Mouse (Mus musculus): ENCODE data around the gene Nags. TPM values are rescaled to one million over a fixed set of nuclear protein-coding genes. Genes with fewer than 3 reads are reported as not detected.

Nags gene
- polyA plus RNA-seq, 1 experiment: not detected

GRCm38 (mm10) chr11:102111576-102111975 is 33.7 kb upstream of the Nags start:
- H3K27ac ChIP-seq (ENCODE audit: control insufficient read depth, insufficient read depth, low read depth, low read length, poor library complexity): no peak overlapping the region
- no peaks in the 10 kb centered on the region for H3K4me1 ChIP-seq (ENCODE audit: control insufficient read depth, insufficient read depth, low read length)
- 69% methylated on average over 5 of the region's 5 CpGs for whole genome bisulfite sequencing
- H3K4me3 ChIP-seq (replicated peaks; ENCODE audit: control insufficient read depth, low read depth, low read length): no peak overlapping the region
- no peak for TF ChIP-seq POLR2A (IDR thresholded peaks at IDR 0.05; ENCODE audit: borderline replicate concordance, control insufficient read depth, low read depth, low read length)

- no peaks in the 10 kb centered on the region; the same call in 1 of the 2 replicates for H3K4me1 ChIP-seq (ENCODE audit: control insufficient read depth, insufficient read depth, low read length)
- TF ChIP-seq CTCF (IDR thresholded peaks at IDR 0.05; ENCODE audit: control insufficient read depth, insufficient read depth, low read length) (no peak), POLR2A (IDR thresholded peaks at IDR 0.05; ENCODE audit: borderline replicate concordance, control insufficient read depth, low read depth, low read length) (no peak)
- WGBS: 54% methylated on average over 8 of the region's 8 CpGs
- no peak overlapping the region for H3K4me3 ChIP-seq (replicated peaks; ENCODE audit: control insufficient read depth, low read depth, low read length)
- no peak overlapping the region for H3K27ac ChIP-seq (ENCODE audit: control insufficient read depth, insufficient read depth, low read depth, low read length, poor library complexity)
Observed at GRCm38 (mm10) chr11:102116241-102116640, 29.1 kb upstream of the Nags start.

- H3K4me3 ChIP-seq (replicated peaks; ENCODE audit: control insufficient read depth, low read depth, low read length): no peak overlapping the region
- 74% methylated on average over 6 of the region's 6 CpGs for WGBS
- TF ChIP-seq POLR2A (IDR thresholded peaks at IDR 0.05; ENCODE audit: borderline replicate concordance, control insufficient read depth, low read depth, low read length): no peak
- TF ChIP-seq CTCF (IDR thresholded peaks at IDR 0.05; ENCODE audit: control insufficient read depth, insufficient read depth, low read length): no peak
- no peak overlapping the region for H3K27ac ChIP-seq (ENCODE audit: control insufficient read depth, insufficient read depth, low read depth, low read length, poor library complexity)
- no peaks in the 10 kb centered on the region; the same call in 1 of the 2 replicates for H3K4me1 ChIP-seq (ENCODE audit: control insufficient read depth, insufficient read depth, low read length)
Observed at GRCm38 (mm10) chr11:102117386-102117785, 27.9 kb upstream of the Nags start.

GRCm38 (mm10) chr11:102134516-102134915 is 10.8 kb upstream of the Nags start:
- 45% methylated on average over 4 of the region's 4 CpGs for WGBS
- H3K4me1 ChIP-seq (ENCODE audit: control insufficient read depth, insufficient read depth, low read length): no peaks in the 10 kb centered on the region
- H3K4me3 ChIP-seq (replicated peaks; ENCODE audit: control insufficient read depth, low read depth, low read length): no peak overlapping the region
- H3K27ac ChIP-seq (ENCODE audit: control insufficient read depth, insufficient read depth, low read depth, low read length, poor library complexity): no peak overlapping the region
- no peak for TF ChIP-seq CTCF (IDR thresholded peaks at IDR 0.05; ENCODE audit: control insufficient read depth, insufficient read depth, low read length)
- TF ChIP-seq POLR2A (IDR thresholded peaks at IDR 0.05; ENCODE audit: borderline replicate concordance, control insufficient read depth, low read depth, low read length): no peak

- no peak overlapping the region for H3K27ac ChIP-seq (ENCODE audit: control insufficient read depth, insufficient read depth, low read depth, low read length, poor library complexity)
- H3K4me3 ChIP-seq (replicated peaks; ENCODE audit: control insufficient read depth, low read depth, low read length): no peak overlapping the region
- WGBS: 18% methylated on average over 13 of the region's 13 CpGs
- TF ChIP-seq CTCF (IDR thresholded peaks at IDR 0.05; ENCODE audit: control insufficient read depth, insufficient read depth, low read length): no peak
- no peak for TF ChIP-seq POLR2A (IDR thresholded peaks at IDR 0.05; ENCODE audit: borderline replicate concordance, control insufficient read depth, low read depth, low read length)
- H3K4me1 ChIP-seq (ENCODE audit: control insufficient read depth, insufficient read depth, low read length): no peaks in the 10 kb centered on the region
Observed at GRCm38 (mm10) chr11:102137625-102138446, 7.5 kb upstream of the Nags start.

- 2% methylated on average over 18 of the region's 18 CpGs for WGBS
- Histone ChIP-seq H3K27ac (ENCODE audit: control insufficient read depth, insufficient read depth, low read depth, low read length, poor library complexity) (no peak overlapping the region), H3K4me1 (ENCODE audit: control insufficient read depth, insufficient read depth, low read length) (no peaks in the 10 kb centered on the region), H3K4me3 (replicated peaks; ENCODE audit: control insufficient read depth, low read depth, low read length) (no peak overlapping the region)
- no peak for TF ChIP-seq POLR2A (IDR thresholded peaks at IDR 0.05; ENCODE audit: borderline replicate concordance, control insufficient read depth, low read depth, low read length)
- peak; percentile 92 for TF ChIP-seq CTCF (IDR thresholded peaks at IDR 0.05; ENCODE audit: control insufficient read depth, insufficient read depth, low read length)
Observed at GRCm38 (mm10) chr11:102138447-102138740, 6.9 kb upstream of the Nags start.

GRCm38 (mm10) chr11:102140508-102140907 is 4.8 kb upstream of the Nags start:
- TF ChIP-seq CTCF (IDR thresholded peaks at IDR 0.05; ENCODE audit: control insufficient read depth, insufficient read depth, low read length): 0 out of 2 replicates have a peak, but pooled peaks have one; percentile 16
- TF ChIP-seq POLR2A (IDR thresholded peaks at IDR 0.05; ENCODE audit: borderline replicate concordance, control insufficient read depth, low read depth, low read length): no peak
- WGBS: 3% methylated on average over 5 of the region's 5 CpGs

GRCm38 (mm10) chr11:102142355-102142754 is 3.0 kb upstream of the Nags start:
- H3K27ac ChIP-seq (ENCODE audit: control insufficient read depth, insufficient read depth, low read depth, low read length, poor library complexity): no peak overlapping the region
- TF ChIP-seq POLR2A (IDR thresholded peaks at IDR 0.05; ENCODE audit: borderline replicate concordance, control insufficient read depth, low read depth, low read length) (no peak), CTCF (IDR thresholded peaks at IDR 0.05; ENCODE audit: control insufficient read depth, insufficient read depth, low read length) (no peak)
- peaks cover 1% of the 10 kb centered on the region; the same call in 1 of the 2 replicates for H3K4me1 ChIP-seq (ENCODE audit: control insufficient read depth, insufficient read depth, low read length)
- 70% methylated on average over 7 of the region's 7 CpGs for WGBS
- H3K4me3 ChIP-seq (replicated peaks; ENCODE audit: control insufficient read depth, low read depth, low read length): no peak overlapping the region

More at GRCm38 (mm10) chr11:102140508-102140907, 4.8 kb upstream of the Nags start:
- H3K4me3 ChIP-seq (replicated peaks; ENCODE audit: control insufficient read depth, low read depth, low read length): no peak overlapping the region
- no peak overlapping the region for H3K27ac ChIP-seq (ENCODE audit: control insufficient read depth, insufficient read depth, low read depth, low read length, poor library complexity)
- H3K4me1 ChIP-seq (ENCODE audit: control insufficient read depth, insufficient read depth, low read length): no peaks in the 10 kb centered on the region

All from bone marrow, adult 2 months (tissue).